Mouse (Mus musculus) pancreas, adult 10 weeks (tissue): ENCODE measurements around the gene Tctn3. TPM values are rescaled to one million over a fixed set of nuclear protein-coding genes. Genes with fewer than 3 reads are reported as not detected.

Experiments used
- polyA plus RNA-seq: library from polyadenylated mRNA; stranded (reverse); fragments of 350-450 nt; fragmentation: Illumina TruSeq; extraction: RNeasy Lipid Tissue Mini Kit (QIAGEN cat#74804); gene quantifications from one replicate; pipeline ENCODE4 v1.2.3, GENCODE M21; 2015; ENCODE audit warnings: low read depth, low replicate concordance; ENCODE audit not compliant: insufficient read depth

Gene Tctn3
- 4.0 TPM for polyA plus RNA-seq

DNA sequence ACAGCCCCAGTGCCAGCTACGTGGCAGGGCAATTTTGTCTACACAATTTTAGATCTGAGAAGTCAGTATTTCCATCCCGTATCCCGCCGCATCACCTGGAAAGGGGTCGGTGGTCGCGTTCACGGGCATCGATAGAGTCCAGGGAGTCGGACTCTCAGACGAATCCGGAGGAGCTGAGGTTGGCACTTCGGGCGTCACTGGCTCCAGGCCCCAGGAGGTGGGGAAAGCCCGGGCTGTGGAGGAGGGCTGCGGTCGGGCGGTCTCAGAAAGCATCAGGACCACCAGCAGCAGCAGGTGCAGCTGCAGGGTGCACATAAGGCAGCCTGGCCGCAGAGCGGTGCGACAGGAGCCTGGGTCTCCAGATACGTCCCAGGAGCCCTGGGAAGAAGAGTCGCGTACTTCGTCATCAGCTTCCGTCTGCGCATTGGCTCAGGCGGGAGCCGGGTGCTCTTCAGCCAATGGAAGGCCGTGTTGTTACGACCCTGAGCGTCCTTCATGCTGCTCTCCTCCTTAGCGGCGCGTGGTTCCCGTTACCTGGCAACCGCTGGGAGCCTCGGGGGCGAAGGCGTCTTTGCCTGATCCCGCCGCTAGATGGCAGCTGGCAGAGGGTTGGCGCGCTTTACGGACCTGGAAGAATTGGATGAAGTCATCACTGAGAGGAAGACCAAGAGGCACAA lies at the start of gene Tctn3, which contains the start of gene Entpd1:
Gene Tctn3 (minus strand): TSS at position 404 of the 677 bp plus-strand sequence.
Gene Entpd1 (plus strand): TSS at position 537 of the 677 bp plus-strand sequence.

DNA sequence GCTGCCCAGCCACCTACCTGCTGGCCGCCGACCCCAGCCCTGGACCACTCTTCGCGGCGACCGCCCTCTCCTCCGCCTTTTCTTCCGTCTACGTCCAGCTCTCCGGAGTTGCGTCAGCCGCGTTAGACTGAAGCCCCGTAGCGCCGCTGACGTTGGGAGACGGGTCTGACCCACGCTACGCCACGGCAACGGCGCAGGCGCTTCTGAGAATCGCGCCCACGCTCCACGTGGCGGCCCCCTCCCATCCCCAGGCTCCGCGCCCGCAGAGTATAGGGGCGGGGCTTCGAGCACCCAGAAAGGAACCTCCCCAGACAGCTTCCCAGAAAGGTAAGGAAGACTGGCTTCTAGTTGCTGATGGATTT lies 23.8 kb downstream of the Tctn3 start, which contains the start of gene Aldh18a1:
Gene Aldh18a1 (minus strand): TSS at position 171 of the 362 bp plus-strand sequence.

Other genes with a start within 250 kb of the Tctn3 start
- gene Sorbs1, start 98.5 kb downstream of the Tctn3 start, polyA plus RNA-seq: 11.2 TPM
- gene Aldh18a1, start 23.8 kb downstream of the Tctn3 start, polyA plus RNA-seq: 26.6 TPM
- gene Entpd1, start 133 bp upstream of the Tctn3 start, polyA plus RNA-seq: 18.9 TPM
- 1.5 TPM for gene Cc2d2b, start 136.5 kb upstream of the Tctn3 start, polyA plus RNA-seq
- gene Ccnj, start 219.0 kb upstream of the Tctn3 start, polyA plus RNA-seq: 0.89 TPM